Mouse (Mus musculus): Measurements from ENCODE around the gene Hras.

- no peak for TF ChIP-seq CTCF (IDR thresholded peaks at IDR 0.05; ENCODE audit: low read depth)
- no peak for TF ChIP-seq EP300 (IDR thresholded peaks at IDR 0.05; ENCODE audit: low read depth)
Measured at GRCm38 (mm10) chr7:141191036-141191435, 2.8 kb downstream of the Hras start.

All from liver, postnatal 0 days (tissue).